Mouse (Mus musculus) thymus, postnatal 0 days (tissue): Measurements from ENCODE around the gene Cyth4. TPM values are rescaled to one million over a fixed set of nuclear protein-coding genes. Genes with fewer than 3 reads are reported as not detected.
A peak's percentile ranks its signal among the peaks of the same experiment; 100 is the strongest.

Experiments used
- DNase-seq: peaks from one replicate; pipeline ENCODE4 v3.0.0-alpha.2; 2015; ENCODE audit warnings: low spot score
- polyA plus RNA-seq: library from polyadenylated mRNA; unstranded; fragments of >200 nt; fragmentation: Nextera tagmentation; extraction: Ambion mirVana; gene quantifications from 2 replicates; pipeline ENCODE4 v1.2.1, GENCODE M21; 2015

The Cyth4 gene
- polyA plus RNA-seq, 1 experiment from 2014 or later, result 23.7 TPM

GRCm38 (mm10) chr15:78585404-78585803, 11.4 kb upstream of the Cyth4 start:
- no peak for DNase-seq

DNA sequence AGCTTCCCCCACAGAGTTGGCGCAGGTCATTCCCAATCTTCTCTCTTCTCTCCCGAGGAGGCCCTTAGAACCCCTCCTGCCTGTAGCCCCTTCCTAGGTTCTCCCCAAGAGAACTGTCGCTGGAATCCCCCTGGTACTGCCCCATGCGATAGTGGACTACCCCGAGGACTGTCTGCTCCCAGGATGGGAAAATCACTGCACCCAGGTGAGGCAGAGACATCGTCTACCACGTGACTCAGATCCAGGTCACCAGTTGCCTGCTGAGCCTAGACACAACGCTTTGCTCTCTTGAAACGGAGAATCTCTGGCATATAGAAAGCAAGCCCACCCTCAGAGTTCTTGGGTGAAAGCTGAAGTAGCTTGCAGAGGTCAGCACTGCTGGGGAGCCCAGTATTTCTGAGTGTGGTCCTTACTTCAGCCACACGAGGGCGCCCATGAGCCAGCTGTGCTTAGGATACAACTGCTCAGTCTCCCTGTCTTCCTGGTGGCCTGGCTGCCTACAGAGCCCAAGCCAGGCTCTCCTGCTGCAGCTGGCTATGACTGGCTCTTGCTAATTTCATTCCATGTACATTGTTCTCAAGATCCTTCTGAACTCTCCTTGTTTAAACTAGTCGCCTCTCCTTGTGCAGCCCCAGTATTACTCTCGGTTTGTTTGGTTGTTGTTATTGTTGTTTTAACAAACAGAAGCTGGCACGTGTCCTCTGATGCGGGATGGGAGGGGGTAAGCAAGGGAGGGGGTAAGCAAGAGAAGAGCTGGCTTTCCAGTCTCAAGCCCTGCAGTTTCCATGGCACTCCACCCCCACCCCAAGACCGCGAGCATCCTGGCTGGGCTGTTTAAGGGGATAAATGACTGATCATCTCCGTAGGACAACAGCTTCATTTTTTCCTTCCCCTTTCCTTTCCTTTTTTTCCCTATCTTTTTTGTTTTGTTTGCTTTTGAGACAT, 9.5 kb upstream of the Cyth4 start:
- peak; percentile 82 for DNase-seq

DNA sequence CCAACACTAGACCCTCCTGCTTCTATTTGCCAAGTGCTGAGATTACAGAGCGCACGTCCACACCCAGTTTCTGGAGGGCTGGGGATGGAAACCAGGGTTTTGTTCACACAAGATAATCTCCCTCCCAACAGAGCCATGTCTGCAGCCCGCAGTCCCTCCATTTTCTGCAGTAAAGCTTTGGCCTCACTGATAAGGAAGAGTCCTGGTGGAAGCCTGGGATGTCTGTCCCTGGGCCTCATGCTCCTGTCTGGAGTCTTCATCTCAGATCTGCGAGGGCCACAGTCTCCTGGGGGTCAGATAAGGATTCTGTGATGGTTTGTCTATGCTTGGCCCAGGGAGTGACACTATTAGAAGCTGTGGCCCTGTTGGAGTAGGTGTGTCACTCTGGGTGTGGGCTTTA, 8.8 kb upstream of the Cyth4 start:
- DNase-seq, result no peak

- DNase-seq, result no peak
Observed at GRCm38 (mm10) chr15:78588900-78589299, 7.9 kb upstream of the Cyth4 start.

- DNase-seq, result no peak
Observed at GRCm38 (mm10) chr15:78589936-78590335, 6.9 kb upstream of the Cyth4 start.

DNA sequence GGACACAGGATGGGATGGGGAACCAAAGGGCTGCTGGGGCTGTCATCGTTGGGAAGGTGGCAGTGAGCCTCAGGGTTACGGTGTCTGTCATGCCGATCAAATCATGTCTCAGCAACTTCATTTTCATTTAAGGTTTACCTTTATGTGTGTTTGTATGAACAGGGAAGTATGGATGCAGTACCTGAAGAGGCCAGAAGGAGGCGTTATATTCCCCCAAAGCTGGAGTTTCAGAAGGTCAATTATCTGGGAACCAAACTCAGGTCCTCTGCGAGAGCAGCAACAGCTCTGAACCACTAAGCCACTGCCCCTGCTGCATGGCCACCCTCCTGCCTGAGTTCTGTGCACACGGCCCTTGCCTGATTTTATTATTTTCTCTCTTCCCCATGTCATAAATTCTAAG, 6.1 kb upstream of the Cyth4 start:
- DNase-seq, result no peak

DNA sequence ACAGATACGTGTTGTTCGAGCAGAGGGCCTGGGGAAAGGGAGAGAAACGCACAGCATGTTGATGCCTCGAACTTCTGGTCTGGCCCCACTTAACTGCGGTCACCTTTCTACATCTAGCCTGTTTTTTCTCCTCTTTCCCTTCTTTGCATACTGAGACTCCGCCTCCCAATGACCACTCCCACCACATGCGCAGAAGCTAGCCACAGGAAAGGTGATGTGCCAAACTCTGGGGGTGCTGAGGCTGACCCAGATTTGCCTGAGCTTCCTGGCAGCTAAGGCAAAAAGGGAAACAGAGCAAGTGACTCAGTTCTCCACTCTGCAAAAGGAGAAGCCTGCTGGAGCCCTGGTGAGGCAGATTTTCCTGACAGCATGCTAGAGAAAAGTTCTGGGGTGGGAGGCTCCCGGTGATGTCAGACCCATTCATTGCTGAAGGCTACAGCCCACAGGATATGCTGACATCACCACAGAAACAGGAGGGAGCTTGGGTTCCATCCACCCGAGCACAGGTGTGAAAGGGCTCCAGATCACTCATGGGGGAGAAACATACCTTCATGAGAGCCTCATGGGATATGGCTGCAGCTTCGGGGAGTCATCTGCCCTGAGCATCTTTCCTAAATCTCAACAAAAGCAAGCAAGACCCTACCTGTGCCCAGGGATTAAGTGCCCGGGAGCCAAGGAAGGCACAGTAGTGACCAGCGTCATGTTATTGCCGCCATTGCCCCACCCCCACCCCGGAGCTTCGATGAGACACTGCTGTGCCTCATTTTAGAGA, 5.0 kb upstream of the Cyth4 start:
- peak; percentile 72 for DNase-seq

DNA sequence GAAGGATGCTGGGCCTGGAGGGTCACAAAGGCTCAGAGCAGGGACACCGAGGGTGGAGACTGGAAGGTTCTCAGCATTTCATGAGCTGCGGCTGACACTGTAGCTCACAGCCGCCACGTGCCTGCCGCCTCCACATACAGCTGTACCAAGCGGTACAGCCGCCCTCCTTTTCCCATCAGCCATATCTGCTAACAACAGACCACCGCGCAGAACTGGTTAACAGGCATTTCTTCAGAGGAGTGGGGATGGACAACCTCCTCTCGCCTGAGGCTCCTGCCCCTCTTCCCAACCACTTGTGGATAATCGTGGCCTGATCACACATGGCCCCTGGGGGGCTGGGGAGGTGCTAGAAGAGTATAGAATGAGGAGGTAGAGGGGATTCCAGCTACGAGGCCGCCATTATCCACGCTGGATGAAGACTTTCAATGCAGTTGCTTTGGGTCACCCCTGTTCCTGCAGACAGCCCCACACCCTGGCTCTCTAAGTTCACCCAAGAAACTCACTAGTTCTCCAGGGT, 4.3 kb upstream of the Cyth4 start:
- no peak for DNase-seq

GRCm38 (mm10) chr15:78593896-78594425, 2.9 kb upstream of the Cyth4 start:
- DNase-seq, result peak; percentile 68

DNA sequence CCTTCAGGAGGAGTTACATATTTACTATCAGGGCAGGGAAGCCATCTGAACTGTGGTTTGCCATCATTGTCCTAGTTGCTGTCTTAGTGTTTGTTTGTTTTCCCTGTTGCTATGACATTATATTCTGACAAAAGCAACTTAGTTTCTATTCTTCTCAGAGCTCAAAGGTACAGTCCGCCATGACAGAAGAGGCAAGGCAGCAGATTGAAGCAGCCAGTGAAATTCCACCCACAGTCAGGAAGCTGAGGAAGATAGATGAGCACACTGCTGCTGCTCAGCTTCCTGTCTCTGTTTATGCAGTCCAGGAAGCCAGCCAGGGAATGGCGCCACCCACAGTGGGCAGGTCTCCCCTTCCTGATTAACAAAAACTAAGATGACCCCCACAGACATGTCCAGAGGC, 2.0 kb upstream of the Cyth4 start:
- no peak for DNase-seq

DNA sequence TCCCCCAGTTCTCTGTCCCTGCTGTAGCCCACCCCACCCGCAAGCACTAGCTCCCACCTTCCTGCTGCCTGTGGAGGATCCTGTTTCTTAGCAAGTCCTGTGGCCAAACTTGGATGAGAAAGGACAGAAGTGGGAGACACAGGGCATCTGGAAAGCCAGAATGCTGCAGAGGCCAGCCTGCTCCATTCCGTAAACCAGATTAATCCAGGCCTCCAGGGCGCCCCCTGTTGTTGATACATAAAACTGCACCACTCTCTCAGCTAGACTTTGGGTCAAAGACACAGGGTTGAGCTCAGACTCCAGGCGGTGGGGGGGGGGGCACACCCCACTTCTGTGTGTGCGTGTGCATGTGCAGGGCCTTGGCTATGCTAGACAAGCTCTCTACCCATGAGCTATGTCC, 1.4 kb upstream of the Cyth4 start:
- DNase-seq, result no peak

DNA sequence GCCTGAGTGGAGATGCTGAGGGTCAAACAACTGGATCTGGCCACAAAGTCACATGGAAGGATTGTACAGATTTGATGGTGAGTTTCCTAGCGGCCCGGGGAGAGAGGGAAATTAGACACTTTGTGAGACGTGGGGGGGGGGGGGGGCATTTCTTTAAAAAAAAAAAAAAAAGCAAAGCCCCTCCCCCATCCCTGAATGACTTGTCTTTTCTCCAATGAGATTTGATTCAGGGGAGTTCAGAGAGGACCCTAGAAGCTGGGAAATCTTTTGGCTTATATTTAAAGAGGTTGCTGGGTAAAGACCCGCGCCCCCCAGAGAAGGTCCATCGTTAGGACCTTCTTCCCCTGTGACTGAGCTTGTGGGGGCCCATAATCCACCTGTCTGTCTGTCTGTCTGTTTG, 343 bp upstream of the Cyth4 start:
- no peak for DNase-seq

DNA sequence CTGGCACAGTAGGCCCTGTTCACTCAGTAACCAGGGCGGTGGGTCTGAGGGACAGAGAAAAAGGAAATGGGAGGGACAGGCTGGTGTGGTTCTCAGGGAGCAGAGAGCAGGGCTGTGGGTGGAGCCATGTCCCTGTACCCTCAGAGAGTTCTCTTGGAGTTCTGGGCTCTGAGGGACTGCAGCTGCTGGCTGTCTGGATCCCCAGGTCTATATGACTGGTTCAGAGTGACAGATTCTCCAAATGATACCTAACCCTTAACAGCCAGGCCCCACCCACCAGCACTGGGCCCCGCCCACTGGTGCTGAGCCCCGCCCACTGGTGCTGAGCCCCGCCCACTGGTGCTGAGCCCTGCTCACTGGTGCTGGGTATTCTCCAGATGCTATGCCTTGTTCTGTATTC, 882 bp downstream of the Cyth4 start:
- DNase-seq, result no peak

- no peak for DNase-seq
Observed at GRCm38 (mm10) chr15:78599124-78599523, 2.3 kb downstream of the Cyth4 start.

- no peak for DNase-seq
Observed at GRCm38 (mm10) chr15:78599529-78600193, 2.8 kb downstream of the Cyth4 start.

- no peak for DNase-seq
Observed at GRCm38 (mm10) chr15:78601180-78601579, 4.3 kb downstream of the Cyth4 start.

DNA sequence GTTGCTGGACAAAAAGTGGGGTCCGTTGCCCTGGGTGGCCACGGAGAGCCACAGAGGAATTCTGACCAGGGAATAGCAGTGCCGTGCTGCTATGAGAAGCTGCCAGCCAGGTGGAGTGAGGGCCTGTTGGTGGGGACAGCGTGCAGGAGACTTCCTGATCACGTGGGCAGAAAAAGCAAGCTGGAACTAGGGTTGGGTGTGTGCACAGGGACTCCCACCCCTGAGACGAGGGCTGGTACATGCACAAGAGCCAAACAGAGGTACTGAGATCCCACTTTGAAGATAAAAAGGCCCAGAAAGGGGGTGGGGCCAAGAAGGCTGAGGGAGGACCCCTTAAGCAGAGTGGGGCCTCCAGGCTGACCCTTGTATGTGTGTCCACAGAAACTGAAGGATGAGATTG, 7.4 kb downstream of the Cyth4 start:
- DNase-seq, result peak; percentile 60

DNA sequence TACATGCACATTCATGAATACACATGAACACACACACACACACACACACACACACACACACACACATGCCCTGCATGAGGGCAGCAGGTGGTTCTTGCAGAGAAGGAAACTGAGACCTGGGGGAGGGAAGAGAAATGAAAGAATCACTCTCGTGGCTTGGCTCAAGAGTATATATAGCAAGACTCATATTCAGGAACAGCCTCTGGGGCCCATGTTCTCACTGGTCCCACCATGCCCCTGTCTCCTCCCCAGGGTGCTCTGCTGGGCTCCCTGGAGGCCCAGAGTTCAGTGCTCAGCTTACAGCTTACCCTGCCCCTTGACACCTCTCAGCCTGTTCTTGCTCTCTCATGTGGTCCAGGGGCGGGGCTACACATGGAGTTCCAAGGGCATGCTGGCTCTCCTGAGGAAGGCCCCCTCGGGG, 8.5 kb downstream of the Cyth4 start:
- peak; percentile 74 for DNase-seq

- no peak for DNase-seq
Observed at GRCm38 (mm10) chr15:78606059-78606458, 9.2 kb downstream of the Cyth4 start.

GRCm38 (mm10) chr15:78607463-78607862, 10.6 kb downstream of the Cyth4 start:
- DNase-seq, result no peak

DNA sequence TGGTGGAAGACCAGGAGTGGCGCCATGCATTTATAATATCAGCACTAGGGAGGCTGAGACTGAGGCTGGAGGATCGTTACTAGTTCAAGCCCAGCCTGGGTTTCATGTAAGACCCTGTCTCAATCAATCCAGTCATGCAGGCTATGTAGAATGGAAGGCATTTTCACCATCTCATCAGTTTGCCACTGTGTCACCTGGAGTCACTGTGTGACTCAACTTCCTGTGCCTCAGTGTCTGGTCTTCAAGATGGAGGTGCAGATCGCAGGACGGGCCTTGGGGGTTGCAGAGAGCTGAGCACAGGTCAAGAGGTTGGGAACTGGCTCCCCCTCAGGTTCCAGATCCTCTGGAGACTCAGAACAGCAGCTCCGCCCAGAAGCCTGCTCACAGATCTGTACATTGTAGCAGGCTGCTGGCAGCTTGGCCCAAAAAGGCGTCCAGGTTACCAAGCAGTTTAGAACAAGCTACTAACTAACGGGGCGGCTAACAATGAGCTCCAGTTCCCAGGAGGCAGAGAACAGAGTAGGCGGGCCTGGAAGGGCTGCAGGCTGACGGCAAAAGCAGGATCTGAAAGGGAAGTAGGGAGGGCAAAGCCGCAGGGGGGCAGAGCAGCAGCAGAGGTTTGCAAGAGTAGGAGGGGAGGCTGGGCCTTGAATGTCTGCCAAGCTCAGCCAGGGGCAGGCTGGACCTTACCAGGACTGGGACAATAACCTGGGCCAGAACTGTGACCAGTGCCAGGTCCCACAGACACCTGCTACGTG, 14.0 kb downstream of the Cyth4 start:
- DNase-seq, result no peak
